Mouse (Mus musculus): ENCODE data around the gene Mbd5.

The Mbd5 gene

GRCm38 (mm10) chr2:48948841-48949584 is at the start of gene Mbd5:
Gene Mbd5 (plus strand): TSS chr2:48949508.
- DNase-seq (ENCODE audit: low read depth, low spot score): peak; percentile 98

DNA sequence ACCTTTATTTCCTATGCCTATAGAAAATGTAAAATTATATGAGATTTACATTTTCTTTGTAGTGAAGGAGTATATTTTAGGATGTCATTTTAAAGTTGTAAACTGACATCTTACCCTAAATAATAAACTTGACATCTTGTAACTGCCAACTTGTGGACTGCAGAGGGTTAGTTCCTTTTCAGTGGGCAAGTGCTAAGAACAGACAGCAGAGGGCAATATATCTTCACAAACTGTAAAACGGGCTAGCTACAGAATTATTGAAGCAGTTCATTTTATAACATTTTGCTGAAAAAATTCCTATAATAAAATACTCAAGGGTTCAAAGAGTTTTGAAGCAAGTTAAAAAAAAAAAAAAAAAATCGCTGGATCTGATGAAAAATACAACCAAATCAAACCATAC is 40.4 kb upstream of the Mbd5 start:
- peak; percentile 16 for DNase-seq (ENCODE audit: low read depth, low spot score)

DNA sequence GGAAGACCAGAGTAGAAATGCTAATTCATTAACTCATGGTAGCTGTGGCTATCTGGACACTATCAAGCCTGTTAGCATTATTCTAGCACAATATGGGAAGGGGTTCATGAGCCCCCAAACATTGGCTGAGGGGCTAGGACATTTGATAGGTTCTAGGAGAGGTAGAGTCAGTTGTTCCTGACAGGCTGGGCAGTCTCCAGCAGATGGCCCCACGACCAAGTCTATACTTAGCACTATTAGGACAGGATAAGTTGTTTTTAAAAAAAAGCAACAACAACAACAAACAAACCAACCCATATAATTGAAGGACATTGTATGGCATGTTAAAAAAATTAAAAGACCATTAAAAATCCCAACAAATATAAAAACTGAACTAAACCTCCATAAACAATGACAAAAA is 35.1 kb upstream of the Mbd5 start:
- DNase-seq (ENCODE audit: low read depth, low spot score): no peak

DNA sequence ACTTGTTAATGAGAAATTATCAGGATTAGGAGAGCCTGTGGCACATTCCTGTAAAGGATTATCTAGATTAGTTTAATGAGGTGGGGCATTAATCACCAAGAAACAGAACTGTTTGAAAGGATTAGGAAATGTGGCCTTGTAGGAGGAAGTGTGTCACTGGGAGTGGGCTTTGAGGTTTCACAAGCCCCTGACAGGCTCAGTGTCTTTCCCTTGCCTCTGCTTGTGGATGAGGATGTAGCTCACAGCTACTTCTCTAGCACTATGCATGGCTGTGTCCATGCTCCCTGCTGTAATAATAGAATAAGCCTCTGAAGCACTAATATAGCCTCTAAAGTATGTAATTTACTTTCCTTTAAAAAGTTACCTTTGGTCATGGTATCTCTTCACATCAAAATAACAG is 33.5 kb upstream of the Mbd5 start:
- DNase-seq (ENCODE audit: low read depth, low spot score): no peak

DNA sequence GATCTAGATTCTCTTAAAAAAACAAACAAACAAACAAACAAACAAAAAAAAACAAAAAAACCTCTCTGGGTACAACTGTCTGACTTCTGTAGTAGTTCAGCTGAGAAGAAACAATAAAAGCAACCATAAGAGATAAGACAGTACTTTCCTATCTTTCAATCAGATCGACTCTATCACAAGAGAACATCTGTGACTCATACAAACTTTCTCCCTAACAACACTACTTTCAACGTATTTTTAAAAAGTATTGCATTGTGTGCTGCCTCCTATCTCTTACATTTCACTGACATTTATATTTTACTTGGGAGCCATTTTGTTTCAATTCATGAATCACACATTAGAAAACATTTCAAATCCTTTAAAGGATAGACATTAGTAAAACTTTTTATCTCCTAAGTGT is 14.2 kb upstream of the Mbd5 start:
- no peak for DNase-seq (ENCODE audit: low read depth, low spot score)

DNA sequence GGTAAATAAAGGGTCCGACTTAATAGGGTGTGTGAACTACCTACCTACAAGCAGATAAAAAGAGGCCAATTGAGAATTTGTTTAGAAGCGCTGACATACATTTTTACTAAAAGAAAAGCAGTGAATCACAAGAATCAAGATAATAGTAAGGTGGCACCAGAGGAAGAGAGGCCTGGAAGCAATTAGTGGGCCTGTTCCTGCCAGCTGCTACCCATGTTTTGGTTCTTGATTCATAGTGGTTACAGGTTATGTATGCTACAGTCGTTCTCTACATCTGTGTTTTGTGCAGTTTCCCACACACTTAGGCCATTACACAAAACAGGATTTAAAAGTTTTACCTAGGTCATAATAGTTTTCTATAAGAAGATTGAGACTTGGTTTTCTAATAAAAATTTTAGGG is 1.5 kb upstream of the Mbd5 start:
- no peak for DNase-seq (ENCODE audit: low read depth, low spot score)

- peak; percentile 50 for DNase-seq (ENCODE audit: low read depth, low spot score)
These were observed 489 bp downstream of the Mbd5 start for GRCm38 (mm10) chr2:48949743-48950251.

- DNase-seq (ENCODE audit: low read depth, low spot score): no peak
These were observed 776 bp downstream of the Mbd5 start, which contains the start of gene Orc4 for GRCm38 (mm10) chr2:48950252-48950315. Gene Orc4 (minus strand): TSS chr2:48950277.

- DNase-seq (ENCODE audit: low read depth, low spot score): no peak
These were observed 1.1 kb downstream of the Mbd5 start for GRCm38 (mm10) chr2:48950316-48950880.

- DNase-seq (ENCODE audit: low read depth, low spot score): no peak
These were observed 7.3 kb downstream of the Mbd5 start for GRCm38 (mm10) chr2:48956591-48956990.

DNA sequence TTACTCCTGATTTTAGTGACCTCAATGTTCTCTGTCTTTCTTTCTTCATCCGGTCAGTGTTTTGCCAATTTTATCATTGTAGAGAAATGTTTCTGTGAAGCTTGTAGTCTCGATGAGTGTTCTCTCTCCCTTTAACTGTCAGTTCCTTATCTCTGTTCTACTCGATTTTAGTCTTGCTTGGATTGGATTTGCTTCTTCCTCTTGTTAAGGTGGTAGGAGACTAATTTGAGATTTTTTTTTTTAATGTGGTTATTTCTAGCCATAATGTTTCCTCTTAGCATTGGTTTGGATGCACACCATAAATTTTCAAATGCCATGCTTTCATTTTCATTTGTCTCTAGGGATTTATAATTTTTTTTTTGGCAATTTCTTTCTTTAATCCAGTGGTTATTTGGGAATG is 29.6 kb downstream of the Mbd5 start:
- DNase-seq (ENCODE audit: low read depth, low spot score): no peak

DNA sequence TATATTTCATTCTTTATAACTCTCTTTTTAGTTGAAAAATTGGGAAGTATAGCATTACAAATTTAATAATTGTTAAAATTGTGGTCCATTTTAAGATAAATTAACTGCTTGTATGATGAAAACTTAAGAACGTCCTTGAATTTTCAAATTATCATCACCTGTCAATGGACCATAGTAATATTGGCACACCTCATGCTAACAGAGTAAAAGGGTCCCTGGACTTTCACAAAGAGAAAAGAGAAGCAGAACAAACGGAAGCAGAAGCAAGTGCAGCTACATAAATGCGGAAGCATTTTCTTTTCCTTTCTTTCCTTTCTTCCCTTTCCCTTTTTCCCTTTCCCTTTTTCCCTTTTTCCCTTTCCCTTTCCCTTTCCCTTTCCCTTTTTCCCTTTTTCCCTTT is 41.0 kb downstream of the Mbd5 start:
- DNase-seq (ENCODE audit: low read depth, low spot score): no peak

DNA sequence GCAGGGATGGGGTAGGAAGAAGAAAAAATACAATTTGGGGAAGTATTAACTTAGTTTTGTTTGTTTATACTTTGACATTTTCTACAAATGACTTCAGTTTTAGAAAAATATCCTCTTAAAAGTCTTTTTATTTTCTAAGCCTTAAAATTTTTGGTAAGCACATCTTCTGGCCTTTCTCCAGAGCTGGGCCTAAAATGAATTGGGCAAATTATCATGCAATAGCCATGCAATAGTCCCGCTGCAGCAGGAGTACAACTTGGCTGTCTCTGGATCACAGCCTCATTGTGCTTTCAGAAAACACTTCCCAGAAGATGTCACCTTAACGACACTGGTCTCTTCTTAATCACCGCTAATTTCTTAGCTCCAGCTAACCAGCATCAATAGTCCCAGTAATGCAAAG is 91.2 kb downstream of the Mbd5 start:
- no peak for DNase-seq (ENCODE audit: low read depth, low spot score)

GRCm38 (mm10) chr2:49050030-49050429 is 100.7 kb downstream of the Mbd5 start:
- DNase-seq (ENCODE audit: low read depth, low spot score): no peak

GRCm38 (mm10) chr2:49067886-49068285 is 118.6 kb downstream of the Mbd5 start:
- no peak for DNase-seq (ENCODE audit: low read depth, low spot score)

DNA sequence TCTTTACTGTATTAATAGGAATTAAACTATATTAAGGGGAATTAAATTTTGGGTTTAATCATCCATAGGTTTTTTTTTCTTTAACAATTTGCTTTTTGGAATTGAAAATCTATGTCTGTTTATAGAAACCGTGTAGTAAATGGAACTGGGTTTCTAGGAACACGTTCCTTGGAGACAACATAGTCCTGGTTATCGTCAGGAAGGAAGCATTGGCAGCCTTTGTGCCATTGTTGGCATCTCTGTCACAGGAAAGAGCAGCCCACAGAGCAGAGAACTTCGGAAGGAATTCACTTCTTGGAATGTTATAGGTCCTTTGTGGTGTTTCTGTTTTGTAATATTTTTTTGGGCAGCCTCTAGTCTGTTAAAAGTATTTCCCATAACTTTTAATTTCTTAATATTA is 135.7 kb downstream of the Mbd5 start:
- no peak for DNase-seq (ENCODE audit: low read depth, low spot score)

DNA sequence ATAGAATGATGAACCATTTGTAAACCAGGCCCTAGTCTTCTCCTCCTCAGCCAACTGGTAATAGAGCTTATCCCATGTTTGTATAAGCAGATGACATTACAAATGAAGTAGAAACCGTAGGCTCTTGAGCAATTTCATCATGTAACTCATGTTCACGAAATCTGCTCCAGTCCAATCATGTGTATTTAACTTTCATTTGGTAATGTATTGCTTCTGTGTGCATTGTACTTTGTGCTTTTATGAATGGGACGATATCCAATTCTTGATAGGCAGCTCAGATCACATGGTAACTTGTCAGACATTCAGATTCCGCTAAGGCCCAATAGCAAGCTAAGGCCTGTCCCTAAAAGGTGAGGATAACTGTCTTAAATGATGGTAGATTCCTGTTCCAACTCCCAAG is 141.5 kb downstream of the Mbd5 start:
- no peak for DNase-seq (ENCODE audit: low read depth, low spot score)

DNA sequence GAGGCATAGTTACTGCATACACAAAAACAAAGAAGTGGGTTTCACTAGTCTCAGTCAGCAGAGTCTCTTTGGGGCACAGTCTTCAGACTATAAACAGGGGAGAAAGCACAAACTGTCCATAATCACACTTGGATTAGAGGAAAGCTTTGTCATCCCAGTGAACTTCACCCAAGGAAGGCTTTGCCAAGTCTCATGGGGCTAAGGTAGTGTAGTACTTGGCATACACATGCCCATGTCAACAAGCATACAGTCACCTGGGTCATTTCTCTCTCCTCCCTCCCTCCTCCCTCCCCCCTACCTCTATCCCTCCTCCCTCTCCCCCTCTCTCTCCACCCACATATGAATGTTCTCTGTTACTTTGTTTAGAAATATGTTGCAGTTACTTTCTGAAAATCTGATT is 147.5 kb downstream of the Mbd5 start:
- DNase-seq (ENCODE audit: low read depth, low spot score): no peak

DNA sequence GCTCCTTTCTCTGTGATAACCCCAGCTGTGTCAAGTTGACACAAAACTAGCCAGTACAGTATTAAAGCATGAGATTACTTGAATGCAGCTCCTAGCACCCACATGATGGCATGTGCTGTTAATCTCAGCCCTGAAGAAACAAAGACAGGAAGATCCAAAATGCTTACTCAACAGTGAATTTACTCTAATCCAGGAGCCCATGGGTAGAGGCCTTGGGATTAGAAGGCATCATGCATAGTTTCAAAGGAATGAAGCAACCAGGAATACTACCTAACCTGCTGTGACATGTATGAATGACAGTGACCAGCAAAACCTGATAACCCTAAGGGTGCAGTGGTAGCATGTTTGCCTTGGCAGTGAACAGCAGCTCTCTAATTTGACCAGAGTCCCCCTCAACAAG is 159.6 kb downstream of the Mbd5 start:
- DNase-seq (ENCODE audit: low read depth, low spot score): no peak

- DNase-seq (ENCODE audit: low read depth, low spot score): no peak
These were observed 170.6 kb downstream of the Mbd5 start for GRCm38 (mm10) chr2:49119875-49120274.

- DNase-seq (ENCODE audit: low read depth, low spot score): no peak
These were observed 172.3 kb downstream of the Mbd5 start for GRCm38 (mm10) chr2:49121603-49122002.

DNA sequence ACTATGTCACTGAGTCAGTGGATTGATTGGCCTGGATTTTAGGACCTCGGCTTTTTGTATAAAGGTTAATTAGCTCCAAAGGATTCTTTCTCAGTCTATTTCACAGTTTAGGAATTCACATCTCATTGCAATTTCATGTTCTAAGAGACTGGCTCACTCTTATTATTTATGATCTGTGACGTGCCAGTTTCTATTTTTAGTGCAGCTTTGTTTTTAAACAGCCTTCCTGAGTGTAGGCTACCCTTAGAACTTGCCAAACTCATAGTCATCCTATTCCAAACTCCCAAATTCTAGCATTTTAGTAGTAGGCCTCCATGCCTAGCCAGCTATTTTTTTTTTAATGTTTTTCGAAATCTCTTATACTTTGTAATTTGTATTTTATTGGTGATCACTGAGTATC is 192.9 kb downstream of the Mbd5 start:
- DNase-seq (ENCODE audit: low read depth, low spot score): no peak

DNA sequence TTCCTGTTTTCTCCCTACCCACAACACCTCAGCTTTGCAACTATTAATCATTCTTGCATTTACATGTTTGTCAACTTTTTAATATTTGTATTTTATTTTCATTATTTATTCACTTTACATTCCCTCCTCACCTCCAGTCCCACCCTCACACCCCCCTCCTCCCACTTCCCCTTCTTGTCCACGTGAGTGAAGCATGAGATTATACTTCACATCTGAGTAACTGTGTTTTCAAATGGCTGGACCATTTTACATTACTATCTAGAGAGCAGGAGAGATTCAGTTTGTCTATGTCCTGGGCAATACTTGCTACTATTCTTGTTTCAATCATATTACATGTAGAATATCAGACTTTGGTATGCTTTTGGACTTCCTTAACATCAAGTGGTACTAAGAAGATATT is 204.3 kb downstream of the Mbd5 start:
- no peak for DNase-seq (ENCODE audit: low read depth, low spot score)

Measured in retina, postnatal 7 days (tissue).